Mouse (Mus musculus) liver, embryonic 14.5 days (tissue): ENCODE measurements around the gene Dynlt1c. TPM values are rescaled to one million over a fixed set of nuclear protein-coding genes. Genes with fewer than 3 reads are reported as not detected.
"Not testable (repeated sequence)": the region's sequence is repeated elsewhere in the genome, so short reads cannot be mapped to it uniquely, and the experiment has no call there.

Experiments used
- ATAC-seq: fragments of 200-750 bp; cut with Nextera tagmentation; 2 replicates; pipeline ENCODE4 v1.8.0; 2017; ENCODE audit warnings: moderate number of reproducible peaks, mild to moderate bottlenecking, moderate library complexity; ENCODE audit not compliant: insufficient read depth
- DNase-seq, 3 experiments: peaks; one replicate each; pipeline ENCODE4 v3.0.0-alpha.2; 2012 to 2013; ENCODE audit warnings: low read depth in 3 of 3, low spot score in 3 of 3
- H3K27ac ChIP-seq: fragments of 300-500 bp; sonication (generic); 2 replicates; pipeline ENCODE4 v1.5.1; 2014; ENCODE audit warnings: moderate library complexity, mild to moderate bottlenecking, control low read depth, inconsistent platforms
- H3K27me3 ChIP-seq: fragments of 300-500 bp; sonication (generic); 2 replicates; pipeline ENCODE4 v1.6.1; 2014; ENCODE audit warnings: mild to moderate bottlenecking, low read length, moderate library complexity; ENCODE audit not compliant: control insufficient read depth, insufficient read depth
- H3K36me3 ChIP-seq: fragments of 300-500 bp; sonication (generic); replicated peaks from 2 replicates; pipeline ENCODE4 v1.6.1; 2014; ENCODE audit warnings: low read depth; ENCODE audit not compliant: control insufficient read depth, insufficient read depth
- H3K4me1 ChIP-seq, 2 experiments: fragments of 200-500 bp in 1 of 2; fragments of 300-500 bp in 1 of 2; sonication (generic) in 1 of 2; replicated peaks; 2 replicates each; pipeline ENCODE4 v1.6.1; 2012 to 2014; ENCODE audit warnings: antibody characterized with exemption in 1 of 2, inconsistent platforms in 1 of 2, low read length in 1 of 2; ENCODE audit not compliant: control insufficient read depth in 2 of 2, insufficient read depth in 2 of 2
- H3K4me2 ChIP-seq: fragments of 300-500 bp; sonication (generic); 2 replicates; pipeline ENCODE4 v1.6.1; 2014; ENCODE audit warnings: low read depth, mild to moderate bottlenecking, control low read depth, moderate library complexity
- H3K4me3 ChIP-seq, 2 experiments: fragments of 200-500 bp in 1 of 2; fragments of 300-500 bp in 1 of 2; sonication (generic) in 1 of 2; 2 replicates each; pipeline ENCODE4 v1.5.1; 2012 to 2014; ENCODE audit warnings: low read depth in 2 of 2, low read length in 2 of 2, mild to moderate bottlenecking in 2 of 2, control low read depth in 1 of 2, inconsistent platforms in 1 of 2, moderate library complexity in 1 of 2; ENCODE audit not compliant: insufficient read depth in 1 of 2
- H3K9ac ChIP-seq: fragments of 300-500 bp; sonication (generic); replicated peaks from 2 replicates; pipeline ENCODE4 v1.6.1; 2014; ENCODE audit warnings: mild to moderate bottlenecking, control low read depth, moderate library complexity
- H3K9me3 ChIP-seq: fragments of 300-500 bp; sonication (generic); 2 replicates; pipeline ENCODE4 v1.6.1; 2016; ENCODE audit warnings: low read length, mixed read lengths; ENCODE audit not compliant: control insufficient read depth
- WGBS: fragments of 180-500 bp; shearing (Covaris S2); extraction: QIAGEN DNeasy Blood & Tissue Kit; methylation state at CpG from one replicate; pipeline ENCODE4 v1.1.7; 2014; ENCODE audit not compliant: insufficient replicate concordance; 5-methylcytosine and 5-hydroxymethylcytosine counted together
- polyA plus RNA-seq, 2 experiments: library from polyadenylated mRNA; depleted of rRNA in 1 of 2; stranded (reverse) in 1 of 2; unstranded in 1 of 2; fragments of >200 nt; fragmentation: Nextera tagmentation in 1 of 2; extraction: Ambion mirVana in 1 of 2; gene quantifications; 2 replicates each; pipeline versions ENCODE4 v1.2.1 to v1.2.3; 2012 to 2014

Dynlt1c gene
- polyA plus RNA-seq (2012; rRNA removed) (5.3 and 6.2 TPM in 2 replicates), polyA plus RNA-seq (2014; fragmentation: Nextera tagmentation; extraction: Ambion mirVana) (2.8 and 4.6 TPM in 2 replicates)

- 9% methylated on average over 23 of the region's 40 CpGs for WGBS
- peak within 1 kb of the TSS; percentile 50 for H3K4me2 ChIP-seq
- not testable (repeated sequence) for H3K9ac ChIP-seq, H3K27ac ChIP-seq, H3K36me3 ChIP-seq, H3K4me1 ChIP-seq, H3K27me3 ChIP-seq, H3K9me3 ChIP-seq
- peak within 1 kb of the TSS; percentile 32 to 39 for H3K4me3 ChIP-seq
- DNase-seq (peak; percentile 47 to 65 (median 51)), ATAC-seq (peak; percentile 95)
Measured at GRCm38 (mm10) chr17:6601204-6601911, at the start of gene Dynlt1c. Gene Dynlt1c, plus strand, starts transcription at chr17:6601671.

GRCm38 (mm10) chr17:6553798-6554197 lies 47.7 kb upstream of the Dynlt1c start:
- WGBS = no CpG with 5 or more reads among the region's 4 CpGs

GRCm38 (mm10) chr17:6554243-6554642 lies 47.2 kb upstream of the Dynlt1c start:
- H3K4me2 ChIP-seq, H3K36me3 ChIP-seq, H3K4me1 ChIP-seq, DNase-seq, H3K27me3 ChIP-seq, H3K9ac ChIP-seq, H3K4me3 ChIP-seq, H3K9me3 ChIP-seq, H3K27ac ChIP-seq, ATAC-seq: not testable (repeated sequence)
- no CpG with 5 or more reads among the region's 5 CpGs for WGBS

More at GRCm38 (mm10) chr17:6553798-6554197, 47.7 kb upstream of the Dynlt1c start:
- H3K4me2 ChIP-seq, H3K27ac ChIP-seq, H3K27me3 ChIP-seq, H3K4me1 ChIP-seq, H3K9me3 ChIP-seq, H3K4me3 ChIP-seq, H3K36me3 ChIP-seq, DNase-seq, H3K9ac ChIP-seq: not testable (repeated sequence)
- 0 out of 2 replicates have a peak, but pooled peaks have one; percentile 39 for ATAC-seq

- not testable (repeated sequence) for H3K4me1 ChIP-seq, H3K9me3 ChIP-seq, DNase-seq, H3K27ac ChIP-seq, H3K27me3 ChIP-seq, H3K36me3 ChIP-seq, H3K9ac ChIP-seq, H3K4me2 ChIP-seq, H3K4me3 ChIP-seq, ATAC-seq
- no CpG with 5 or more reads among the region's 4 CpGs for WGBS
Measured at GRCm38 (mm10) chr17:6559447-6560133, 41.9 kb upstream of the Dynlt1c start.

- WGBS = 70% methylated on average over 3 of the region's 3 CpGs
- not testable (repeated sequence) for ATAC-seq, H3K4me2 ChIP-seq, H3K4me1 ChIP-seq, H3K27ac ChIP-seq, H3K9ac ChIP-seq, H3K4me3 ChIP-seq, H3K9me3 ChIP-seq, H3K27me3 ChIP-seq, H3K36me3 ChIP-seq, DNase-seq
Measured at GRCm38 (mm10) chr17:6564866-6565265, 36.6 kb upstream of the Dynlt1c start.

- not testable (repeated sequence) for H3K4me1 ChIP-seq, DNase-seq, H3K36me3 ChIP-seq, H3K9me3 ChIP-seq, ATAC-seq, H3K27ac ChIP-seq, H3K27me3 ChIP-seq, H3K4me3 ChIP-seq, H3K9ac ChIP-seq, H3K4me2 ChIP-seq
- WGBS = 54% methylated on average over 3 of the region's 8 CpGs
Measured at GRCm38 (mm10) chr17:6567908-6568307, 33.6 kb upstream of the Dynlt1c start.

GRCm38 (mm10) chr17:6571296-6571695 lies 30.2 kb upstream of the Dynlt1c start:
- not testable (repeated sequence) for H3K36me3 ChIP-seq, H3K4me1 ChIP-seq, H3K27ac ChIP-seq, H3K4me2 ChIP-seq, ATAC-seq, H3K9me3 ChIP-seq, H3K4me3 ChIP-seq, DNase-seq, H3K9ac ChIP-seq, H3K27me3 ChIP-seq
- WGBS = 81% methylated on average over 9 of the region's 11 CpGs

GRCm38 (mm10) chr17:6572202-6572601 lies 29.3 kb upstream of the Dynlt1c start:
- not testable (repeated sequence) for H3K4me1 ChIP-seq, DNase-seq, ATAC-seq, H3K36me3 ChIP-seq, H3K27ac ChIP-seq, H3K4me3 ChIP-seq, H3K9me3 ChIP-seq, H3K27me3 ChIP-seq, H3K4me2 ChIP-seq, H3K9ac ChIP-seq
- WGBS = no CpG with 5 or more reads among the region's 1 CpGs
